Mouse (Mus musculus): ENCODE results near the gene Baiap2l1.

Gene Baiap2l1

DNA sequence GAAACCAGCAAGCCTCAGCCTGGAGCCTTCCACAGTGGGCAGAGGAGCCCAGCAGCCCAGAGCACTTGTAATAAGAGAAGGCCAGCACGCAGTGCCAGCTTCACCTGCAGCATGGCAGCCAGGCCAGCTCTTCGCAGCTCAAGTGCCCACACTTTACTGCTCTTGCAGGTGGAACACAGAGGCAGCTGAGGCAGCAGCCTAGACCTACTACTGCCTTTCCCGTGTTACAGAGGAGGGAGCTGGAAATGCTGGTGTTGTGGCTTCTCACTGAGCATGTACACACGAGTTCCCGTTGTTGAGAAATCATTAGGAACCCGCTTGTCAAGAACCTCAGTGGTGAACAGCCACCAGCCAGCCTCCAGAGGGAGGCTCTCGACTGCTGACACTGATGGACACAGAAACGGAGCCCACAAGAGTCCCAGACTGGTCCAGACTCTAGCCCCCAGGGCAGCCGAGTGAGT, 78.8 kb downstream of the Baiap2l1 start:
- ChIA-PET CTCF (interaction anchor here in 1 of 4 experiments (0.8 kb wide), 1 partner anchor 11 kb away, joined by 3 read pairs; no protein-coding TSS in a partner anchor), POLR2A (interaction anchor here in 1 of 4 experiments (1.0 kb wide), 1 partner anchor 16 kb away, joined by 3 read pairs; no protein-coding TSS in a partner anchor)

GRCm38 (mm10) chr5:144278374-144278960, 79.4 kb downstream of the Baiap2l1 start:
- ChIA-PET POLR2A (interaction anchor here in 1 of 4 experiments (1.1 to 2.3 kb wide), 2 partner anchors 18 to 24 kb away, joined by 3 to 7 read pairs; no protein-coding TSS in a partner anchor), CTCF (interaction anchor here in 1 of 4 experiments (0.8 kb wide), 1 partner anchor 168 kb away, joined by 7 read pairs; no protein-coding TSS in a partner anchor)

DNA sequence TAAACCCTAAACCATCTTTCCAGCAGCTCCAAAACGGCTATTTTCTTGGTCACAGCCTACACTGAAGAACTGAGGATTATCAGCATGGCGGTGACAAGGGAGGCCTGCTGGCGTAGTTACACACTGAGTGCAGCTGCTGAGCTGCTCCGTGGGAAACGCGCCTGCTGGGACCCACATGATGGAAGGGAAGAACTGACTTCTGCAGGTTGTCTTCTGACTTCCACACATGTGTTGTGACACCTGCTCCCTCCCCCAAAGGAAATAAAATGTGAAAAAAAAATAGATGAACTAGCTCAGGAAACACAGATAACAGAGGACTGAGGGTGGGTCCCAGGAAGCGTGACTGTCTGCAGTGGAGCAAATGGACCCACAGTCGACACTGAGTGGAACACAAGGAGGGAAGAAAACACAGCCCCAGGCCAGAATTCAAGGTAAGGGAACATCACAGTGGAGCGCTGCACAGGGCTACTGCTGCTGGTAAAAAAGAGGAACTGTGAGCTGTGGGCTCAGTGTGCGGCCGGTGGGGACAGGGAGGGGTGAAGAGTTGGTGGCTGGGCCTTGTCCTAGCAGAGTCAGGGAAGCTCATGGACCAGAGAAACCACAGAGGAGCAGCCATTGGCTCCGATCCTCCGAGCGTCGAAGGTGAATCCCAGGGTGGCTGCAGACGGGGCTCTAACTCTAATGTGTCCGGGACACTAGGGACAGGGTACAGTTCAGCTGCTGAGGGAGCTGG, 80.8 kb downstream of the Baiap2l1 start:
- ChIA-PET CTCF (interaction anchor here in 1 of 4 experiments (0.5 kb wide), 1 partner anchor 561 kb away, joined by 6 read pairs; no protein-coding TSS in a partner anchor), POLR2A (interaction anchor here in 3 of 4 experiments (0.5 to 2.3 kb wide), 9 partner anchors 12 to 408 kb away, joined by 3 to 7 read pairs (median 3); no protein-coding TSS in a partner anchor)

GRCm38 (mm10) chr5:144274904-144275303, 83.0 kb downstream of the Baiap2l1 start:
- CTCF ChIA-PET, result interaction anchor here in 2 of 4 experiments (0.6 to 0.7 kb wide), 2 partner anchors 9 to 20 kb away, joined by 3 read pairs; no protein-coding TSS in a partner anchor
- POLR2A ChIA-PET, result interaction anchor here in 2 of 4 experiments (0.6 to 1.0 kb wide), 3 partner anchors 12 to 25 kb away, joined by 3 to 6 read pairs (median 3); no protein-coding TSS in a partner anchor

- POLR2A ChIA-PET, result interaction anchor here in 2 of 4 experiments (0.6 to 1.7 kb wide), 2 partner anchors 8 to 12 kb away, joined by 4 to 5 read pairs; no protein-coding TSS in a partner anchor
- CTCF ChIA-PET, result interaction anchor here in 1 of 4 experiments (0.6 kb wide), 1 partner anchor 453 kb away, joined by 5 read pairs; no protein-coding TSS in a partner anchor
Measured at GRCm38 (mm10) chr5:144271772-144272171, 86.1 kb downstream of the Baiap2l1 start.

DNA sequence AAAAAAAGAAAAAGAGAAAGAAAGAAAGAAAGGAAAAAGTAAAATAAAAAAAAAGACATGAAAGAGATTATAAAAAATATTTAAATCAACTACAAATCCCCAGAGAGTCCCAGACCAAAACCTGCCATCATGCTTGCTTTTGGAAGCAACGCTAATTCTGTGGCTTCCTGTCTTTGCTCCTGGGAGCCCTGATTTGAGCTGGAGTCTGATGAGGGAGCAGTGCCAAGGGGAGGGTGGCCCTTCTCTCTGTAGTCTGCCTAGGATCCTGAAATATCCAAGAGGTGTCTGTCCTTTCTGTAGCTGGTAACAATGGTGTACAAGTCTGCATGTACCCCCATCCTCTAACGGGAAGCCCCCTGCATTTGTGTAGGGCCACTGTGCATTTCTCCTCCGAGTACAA, 86.8 kb downstream of the Baiap2l1 start:
- CTCF ChIA-PET, result interaction anchor here in 1 of 4 experiments (0.6 kb wide), 1 partner anchor 454 kb away, joined by 5 read pairs; no protein-coding TSS in a partner anchor
- POLR2A ChIA-PET, result interaction anchor here in 2 of 4 experiments (0.6 to 1.7 kb wide), 2 partner anchors 9 to 11 kb away, joined by 4 to 5 read pairs; no protein-coding TSS in a partner anchor

DNA sequence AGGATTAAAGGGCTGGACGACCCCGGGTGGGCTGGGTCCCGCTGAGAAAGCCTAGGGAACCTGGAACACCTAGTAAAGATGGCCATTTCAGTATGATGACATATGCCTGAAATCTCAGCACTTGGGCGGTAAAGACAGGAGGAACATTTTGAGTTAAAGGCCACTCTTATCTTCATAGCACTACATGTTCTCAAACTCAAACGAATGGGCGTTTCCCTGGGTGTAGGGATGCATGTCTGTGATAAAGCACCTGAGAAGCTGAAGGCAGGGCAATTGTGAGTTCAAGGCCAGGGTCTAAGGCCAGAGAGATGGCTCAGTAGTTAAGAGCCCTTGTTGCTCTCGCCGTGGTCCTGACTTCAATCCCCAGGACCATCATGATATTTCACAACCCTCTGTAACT, 87.5 kb downstream of the Baiap2l1 start:
- ChIA-PET CTCF (interaction anchor here in 1 of 4 experiments (0.7 kb wide), 1 partner anchor 60 kb away, joined by 3 read pairs; no protein-coding TSS in a partner anchor), POLR2A (interaction anchor here in 1 of 4 experiments (1.0 to 1.7 kb wide), 2 partner anchors 9 to 10 kb away, joined by 4 to 5 read pairs; no protein-coding TSS in a partner anchor)

DNA sequence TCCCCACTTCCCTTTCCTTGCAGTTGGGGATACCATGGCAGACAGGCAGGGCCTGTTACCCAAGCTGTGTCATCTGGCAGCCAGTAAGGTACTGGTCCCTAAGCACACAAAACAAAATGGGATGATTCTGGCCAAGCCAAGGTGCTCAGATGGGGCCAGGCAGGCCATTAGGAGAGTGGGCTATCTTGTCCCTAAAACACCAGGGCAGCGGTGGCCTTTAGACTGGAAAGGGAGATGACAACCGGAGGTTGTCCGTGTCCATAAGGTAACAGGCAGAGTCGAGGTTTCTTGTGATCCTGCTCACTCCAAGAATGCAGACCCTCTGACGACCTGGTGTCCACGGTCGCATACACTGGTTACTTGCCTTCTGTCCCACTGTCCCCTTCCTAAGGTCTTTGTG, 88.0 kb downstream of the Baiap2l1 start:
- POLR2A ChIA-PET, result interaction anchor here in 1 of 4 experiments (0.7 to 1.0 kb wide), 2 partner anchors 8 to 13 kb away, joined by 3 to 4 read pairs; no protein-coding TSS in a partner anchor
- CTCF ChIA-PET, result interaction anchor here in 1 of 4 experiments (0.7 kb wide), 1 partner anchor 60 kb away, joined by 3 read pairs; no protein-coding TSS in a partner anchor

GRCm38 (mm10) chr5:144267535-144268241, 90.2 kb downstream of the Baiap2l1 start:
- POLR2A ChIA-PET, result interaction anchor here in 3 of 4 experiments (0.5 to 2.0 kb wide), 8 partner anchors 9 to 302 kb away, joined by 3 to 7 read pairs (median 4); no protein-coding TSS in a partner anchor
- CTCF ChIA-PET, result interaction anchor here in 3 of 4 experiments (0.5 to 1.4 kb wide), 14 partner anchors 9 to 495 kb away, joined by 3 to 8 read pairs (median 3); partner anchors contain the start of gene Baiap2l1 (in 1 of the 3)

GRCm38 (mm10) chr5:144263496-144263895, 94.4 kb downstream of the Baiap2l1 start:
- CTCF ChIA-PET, result interaction anchor here in 1 of 4 experiments (1.1 kb wide), 1 partner anchor 480 kb away, joined by 3 read pairs; no protein-coding TSS in a partner anchor
- POLR2A ChIA-PET, result interaction anchor here in 2 of 4 experiments (0.6 to 1.7 kb wide), 4 partner anchors 11 to 159 kb away, joined by 3 to 8 read pairs (median 3); no protein-coding TSS in a partner anchor

GRCm38 (mm10) chr5:144263082-144263481, 94.8 kb downstream of the Baiap2l1 start:
- CTCF ChIA-PET, result interaction anchor here in 1 of 4 experiments (1.1 to 1.3 kb wide), 2 partner anchors 464 to 480 kb away, joined by 3 read pairs; no protein-coding TSS in a partner anchor

GRCm38 (mm10) chr5:144261829-144262228, 96.1 kb downstream of the Baiap2l1 start:
- ChIA-PET CTCF (interaction anchor here (0.6 to 1.3 kb wide), 5 partner anchors 12 to 574 kb away, joined by 3 to 5 read pairs (median 3); no protein-coding TSS in a partner anchor), POLR2A (interaction anchor here in 3 of 4 experiments (0.7 to 1.9 kb wide), 6 partner anchors 8 to 165 kb away, joined by 3 to 14 read pairs (median 4); partner anchors contain the start of gene Tecpr1 (in 1 of the 3))

More at GRCm38 (mm10) chr5:144263082-144263481, 94.8 kb downstream of the Baiap2l1 start:
- POLR2A ChIA-PET, result interaction anchor here in 3 of 4 experiments (0.6 to 1.7 kb wide), 9 partner anchors 12 to 335 kb away, joined by 3 to 14 read pairs (median 3); no protein-coding TSS in a partner anchor

DNA sequence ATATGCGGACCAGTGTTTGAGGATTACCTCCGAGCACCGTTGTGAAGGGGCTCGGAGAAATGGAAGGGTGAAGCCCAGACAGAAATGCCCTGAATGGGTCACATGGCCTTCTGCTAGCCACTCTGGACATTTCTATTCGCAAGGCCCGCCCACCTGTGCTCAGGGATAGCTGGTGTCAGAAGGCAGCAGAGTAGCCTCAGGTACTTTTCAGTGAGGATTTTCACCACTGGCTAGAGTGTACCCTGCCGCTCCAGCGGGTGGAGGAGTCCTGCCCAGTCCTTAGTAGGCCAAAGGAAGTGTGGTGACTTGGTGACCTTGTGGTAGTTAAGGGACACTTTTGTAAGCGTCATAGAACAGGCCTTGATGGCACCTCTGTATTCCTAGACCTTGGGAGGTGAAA, 96.6 kb downstream of the Baiap2l1 start:
- POLR2A ChIA-PET, result interaction anchor here in 2 of 4 experiments (1.2 to 2.5 kb wide), 7 partner anchors 9 to 287 kb away, joined by 3 to 14 read pairs (median 4); partner anchors contain the start of genes Baiap2l1 (in 1 of the 2) and Tecpr1 (in 1 of the 2)
- CTCF ChIA-PET, result interaction anchor here in 2 of 4 experiments (0.6 to 1.1 kb wide), 2 partner anchors 54 to 575 kb away, joined by 4 to 5 read pairs; no protein-coding TSS in a partner anchor

DNA sequence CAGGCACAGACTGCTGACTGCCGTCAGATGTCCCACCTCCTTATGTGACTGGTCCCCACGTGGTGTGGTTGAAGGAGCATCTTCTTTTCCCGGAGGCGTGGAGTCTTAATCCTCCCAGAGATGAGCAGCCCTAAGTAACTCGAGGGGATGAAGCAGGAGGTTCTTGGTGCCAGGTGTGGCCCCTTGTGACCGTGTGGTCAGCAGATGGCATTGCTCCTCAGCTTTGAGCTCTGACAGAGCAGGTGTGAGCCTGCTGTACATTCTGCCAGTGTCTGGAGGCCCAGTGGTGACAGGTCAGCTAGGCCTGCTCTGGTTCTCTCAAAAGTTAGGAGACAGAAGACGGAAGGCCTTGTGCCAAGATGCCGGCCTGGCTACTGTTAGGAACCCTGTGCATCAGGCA, 97.4 kb downstream of the Baiap2l1 start:
- POLR2A ChIA-PET, result interaction anchor here in 2 of 4 experiments (0.8 to 2.5 kb wide), 10 partner anchors 10 to 288 kb away, joined by 3 to 7 read pairs (median 3); partner anchors contain the start of genes Baiap2l1 (in 1 of the 2) and Tecpr1 (in 1 of the 2)

GRCm38 (mm10) chr5:144259228-144259627, 98.7 kb downstream of the Baiap2l1 start:
- ChIA-PET CTCF (interaction anchor here in 2 of 4 experiments (0.6 to 1.1 kb wide), 3 partner anchors 8 to 52 kb away, joined by 4 read pairs; no protein-coding TSS in a partner anchor), POLR2A (interaction anchor here in 3 of 4 experiments (0.5 to 2.5 kb wide), 11 partner anchors 8 to 383 kb away, joined by 3 to 7 read pairs (median 4); partner anchors contain the start of genes Tecpr1 (in 2 of the 3) and Baiap2l1 (in 1 of the 3))

More for the DNA sequence above, 97.4 kb downstream of the Baiap2l1 start:
- CTCF ChIA-PET, result interaction anchor here in 1 of 4 experiments (0.5 kb wide), 1 partner anchor 219 kb away, joined by 6 read pairs; no protein-coding TSS in a partner anchor

GRCm38 (mm10) chr5:144258687-144259086, 99.2 kb downstream of the Baiap2l1 start:
- ChIA-PET POLR2A (interaction anchor here in 3 of 4 experiments (0.5 to 1.6 kb wide), 9 partner anchors 8 to 363 kb away, joined by 3 to 6 read pairs (median 4); partner anchors contain the start of gene Tecpr1 (in 2 of the 3)), CTCF (interaction anchor here in 2 of 4 experiments (0.6 to 1.1 kb wide), 3 partner anchors 9 to 51 kb away, joined by 4 read pairs; no protein-coding TSS in a partner anchor)

All from embryonic stem cell, embryonic (primary cell).